Mouse (Mus musculus) neural tube, postnatal 0 days (tissue): Measurements from ENCODE around the gene Retreg2. TPM values are rescaled to one million over a fixed set of nuclear protein-coding genes. Genes with fewer than 3 reads are reported as not detected.

ENCODE experiments used
- polyA plus RNA-seq: library from polyadenylated mRNA; unstranded; fragments of >200 nt; fragmentation: Nextera tagmentation; extraction: Ambion mirVana; gene quantifications from 2 replicates; pipeline ENCODE4 v1.2.1, GENCODE M21; 2015

The Retreg2 gene
- 148 and 155 TPM in 2 replicates for polyA plus RNA-seq

GRCm38 (mm10) chr1:75142301-75143261, at the start of gene Retreg2, which contains the start of gene Cnppd1:
TSS of gene Retreg2 (plus strand) at chr1:75142778.
TSS of gene Cnppd1 (minus strand) at chr1:75142711.

GRCm38 (mm10) chr1:75124346-75125321, 17.9 kb upstream of the Retreg2 start, which contains the start of gene Nhej1:
TSS of gene Nhej1 (minus strand) at chr1:75125200.

GRCm38 (mm10) chr1:75133421-75134207, 9.0 kb upstream of the Retreg2 start, which contains the start of gene Slc23a3:
TSS of gene Slc23a3 (minus strand) at chr1:75133890.

GRCm38 (mm10) chr1:75168472-75169464, 26.2 kb downstream of the Retreg2 start, which contains the start of gene Zfand2b:
TSS of gene Zfand2b (plus strand) at chr1:75168646.

DNA sequence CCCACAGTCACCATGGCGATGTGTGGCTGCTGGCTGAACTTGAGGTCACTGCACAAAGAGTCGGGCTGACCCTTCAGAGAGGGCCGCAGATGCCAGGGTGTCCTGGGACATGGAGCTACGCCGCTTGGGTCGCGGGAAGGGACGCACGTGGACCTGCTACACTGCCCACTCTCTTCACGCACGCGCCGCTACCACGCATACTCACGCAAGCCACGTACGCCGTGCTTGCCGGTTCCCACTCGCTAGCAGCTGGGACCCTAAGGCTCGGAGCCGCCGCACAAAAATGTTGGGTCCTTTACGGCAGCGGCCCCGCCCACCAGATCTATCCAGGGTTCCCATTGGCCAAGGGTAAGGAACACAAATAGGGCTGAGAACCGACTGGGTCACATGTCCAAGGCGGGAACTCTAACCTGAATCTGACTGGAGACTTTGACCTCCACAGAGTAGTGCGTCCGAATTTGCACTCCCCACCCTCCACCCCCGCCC, 37.6 kb downstream of the Retreg2 start, which contains the start of gene Abcb6:
Gene Abcb6 (minus strand): TSS at position 288 of the 486 bp plus-strand sequence.

GRCm38 (mm10) chr1:75191622-75192402, 49.2 kb downstream of the Retreg2 start, which contains the start of the genes Ankzf1 and Atg9a:
TSS of gene Ankzf1 (plus strand) at chr1:75192151.
TSS of gene Atg9a (minus strand) at chr1:75192196.

Other genes starting within 250 kb of the Retreg2 start
- 0.75 and 1.1 TPM in 2 replicates for gene Cryba2, start 249.6 kb upstream of the Retreg2 start, polyA plus RNA-seq
- 0.81 and 1.1 TPM in 2 replicates for gene Cfap65, start 207.2 kb upstream of the Retreg2 start, polyA plus RNA-seq
- gene Ihh, start 191.1 kb upstream of the Retreg2 start, polyA plus RNA-seq, result 0.10 and 0.15 TPM in 2 replicates
- gene Nhej1, start 17.6 kb upstream of the Retreg2 start, polyA plus RNA-seq, result 4.5 and 4.7 TPM in 2 replicates
- not detected in 2 replicates for gene Slc23a3, start 8.9 kb upstream of the Retreg2 start, polyA plus RNA-seq
- 32.1 and 35.5 TPM in 2 replicates for gene Cnppd1, start 67 bp upstream of the Retreg2 start, polyA plus RNA-seq
- gene Zfand2b, start 25.9 kb downstream of the Retreg2 start, polyA plus RNA-seq, result 37.1 and 39.3 TPM in 2 replicates
- gene Abcb6, start 37.6 kb downstream of the Retreg2 start, polyA plus RNA-seq, result 44.3 and 44.7 TPM in 2 replicates
- gene Ankzf1, start 49.4 kb downstream of the Retreg2 start, polyA plus RNA-seq, result 19.4 and 20.2 TPM in 2 replicates
- gene Atg9a, start 49.4 kb downstream of the Retreg2 start, polyA plus RNA-seq, result 66.7 and 73.9 TPM in 2 replicates
- 11.7 and 17.5 TPM in 2 replicates for gene Glb1l, start 68.0 kb downstream of the Retreg2 start, polyA plus RNA-seq
- 118 and 119 TPM in 2 replicates for gene Stk16, start 68.1 kb downstream of the Retreg2 start, polyA plus RNA-seq
- 200 and 210 TPM in 2 replicates for gene Tuba4a, start 77.1 kb downstream of the Retreg2 start, polyA plus RNA-seq
- 0.34 and 0.51 TPM in 2 replicates for gene A630095N17Rik, start 89.3 kb downstream of the Retreg2 start, polyA plus RNA-seq
- 72.4 and 86.4 TPM in 2 replicates for gene Dnajb2, start 93.6 kb downstream of the Retreg2 start, polyA plus RNA-seq
- gene Ptprn, start 121.7 kb downstream of the Retreg2 start, polyA plus RNA-seq, result 51.2 and 57.2 TPM in 2 replicates
- gene Resp18, start 135.6 kb downstream of the Retreg2 start, polyA plus RNA-seq, result 505 and 560 TPM in 2 replicates
- gene Dnpep, start 175.2 kb downstream of the Retreg2 start, polyA plus RNA-seq, result 125 and 134 TPM in 2 replicates
- gene Des, start 217.6 kb downstream of the Retreg2 start, polyA plus RNA-seq, result 2.2 and 2.5 TPM in 2 replicates
- gene Speg, start 232.5 kb downstream of the Retreg2 start, polyA plus RNA-seq, result 21.1 and 25.5 TPM in 2 replicates